Mouse (Mus musculus): ENCODE results near the gene Bcas3.

The Bcas3 gene

DNA sequence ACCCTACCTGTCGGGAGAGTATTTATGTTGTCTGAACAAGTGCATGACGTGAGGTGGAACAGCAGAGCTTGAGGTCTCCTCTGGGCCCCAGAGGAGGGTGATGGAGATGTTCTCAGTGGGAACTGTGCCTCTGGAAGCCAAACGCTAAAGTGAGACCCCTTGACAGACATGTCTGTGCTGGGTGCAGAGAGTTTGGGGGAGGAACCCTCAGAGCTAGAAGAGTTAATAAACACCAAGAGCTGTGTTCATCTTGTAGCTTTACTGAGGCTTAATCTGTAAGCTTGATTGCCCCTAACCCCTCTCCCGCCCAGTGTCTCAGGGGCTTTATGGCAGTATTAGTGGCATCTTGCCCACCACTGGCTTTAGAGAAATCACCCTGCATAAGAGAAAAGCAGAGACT, 304.5 kb downstream of the Bcas3 start:
- in situ Hi-C loops (cut with MseI, MboI): no loop called here

- in situ Hi-C loops (cut with MseI, MboI): no loop called here
Observed at GRCm38 (mm10) chr11:85660304-85660703, 307.3 kb downstream of the Bcas3 start.

DNA sequence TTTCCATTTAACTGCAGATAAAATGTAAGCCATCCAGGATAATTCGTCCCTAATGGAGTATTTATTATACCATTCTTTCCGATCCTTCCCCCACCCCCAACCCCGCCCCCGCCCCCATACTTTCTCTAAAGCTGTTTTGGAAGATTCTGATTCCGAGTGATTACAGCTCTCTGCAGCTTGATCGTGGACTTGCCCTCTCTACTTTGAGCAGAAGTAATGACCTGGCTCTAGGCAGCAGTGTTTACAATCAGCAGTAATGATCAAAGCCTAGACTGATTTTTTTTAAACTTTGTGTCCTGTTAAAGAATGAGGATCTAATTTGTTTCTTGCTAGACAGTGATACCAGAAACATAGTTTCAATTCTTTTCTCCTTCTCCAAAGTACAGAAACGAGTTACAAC, 314.2 kb downstream of the Bcas3 start:
- in situ Hi-C loops (cut with MseI, MboI): no loop called here

DNA sequence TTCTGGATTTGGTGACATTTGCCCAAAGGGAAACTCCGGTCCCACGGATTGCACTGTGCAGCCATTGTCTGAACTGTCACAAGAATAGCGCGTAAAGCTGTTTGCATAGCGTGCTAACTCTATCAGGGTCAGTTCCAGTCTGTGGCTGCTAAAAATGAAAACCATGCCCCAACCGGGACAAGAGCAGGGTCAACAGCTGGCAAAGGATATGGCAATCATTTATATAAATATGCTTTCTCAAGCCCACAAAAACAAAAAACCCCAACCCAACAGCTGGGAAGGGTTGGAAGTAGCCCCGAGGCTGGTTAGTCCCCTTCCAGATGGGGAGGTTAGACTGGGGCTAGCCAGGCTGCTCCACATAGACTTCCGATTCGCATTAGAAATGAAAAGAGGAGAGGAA, 314.8 kb downstream of the Bcas3 start:
- in situ Hi-C loops (cut with MseI, MboI): no loop called here

DNA sequence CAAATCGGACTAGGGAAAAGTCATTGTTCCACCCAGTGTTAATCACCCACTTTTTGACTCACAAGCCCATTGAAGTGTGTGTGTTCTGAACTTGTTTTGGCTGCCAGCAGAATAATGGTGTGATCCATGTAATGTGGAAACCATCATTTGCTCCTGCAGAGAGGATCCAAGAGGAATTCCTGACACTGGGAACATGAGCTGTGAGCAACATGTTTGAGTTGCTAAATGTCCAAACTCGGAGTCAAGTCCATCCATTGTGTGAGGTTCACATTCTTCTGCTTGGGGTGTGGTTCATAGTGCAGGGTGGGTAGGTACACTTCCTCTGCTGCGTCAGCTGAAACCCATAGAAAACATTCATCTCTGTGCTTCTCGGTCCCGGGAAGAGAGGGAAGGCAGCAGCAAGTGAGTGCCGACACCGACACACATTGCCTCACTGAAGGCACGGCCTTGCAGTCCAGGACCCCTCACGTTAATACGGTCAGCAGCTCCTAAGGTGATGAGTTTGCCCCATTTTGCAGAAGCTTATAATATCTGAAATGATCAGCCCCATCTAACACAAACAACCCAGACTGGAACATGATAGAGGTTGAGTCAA, 320.0 kb downstream of the Bcas3 start:
- in situ Hi-C loops (cut with MseI, MboI): no loop called here

GRCm38 (mm10) chr11:85675244-85675643, 322.3 kb downstream of the Bcas3 start:
- in situ Hi-C loops (cut with MseI, MboI): no loop called here

- in situ Hi-C loops (cut with MseI, MboI): no loop called here
Observed at GRCm38 (mm10) chr11:85676357-85677004, 323.5 kb downstream of the Bcas3 start.

GRCm38 (mm10) chr11:85678666-85679065, 325.7 kb downstream of the Bcas3 start:
- in situ Hi-C loops (cut with MseI, MboI): no loop called here

GRCm38 (mm10) chr11:85681580-85682419, 328.8 kb downstream of the Bcas3 start:
- in situ Hi-C loops (cut with MseI, MboI): no loop called here

GRCm38 (mm10) chr11:85684981-85685380, 332.0 kb downstream of the Bcas3 start:
- in situ Hi-C loops (cut with MseI, MboI): no loop called here

DNA sequence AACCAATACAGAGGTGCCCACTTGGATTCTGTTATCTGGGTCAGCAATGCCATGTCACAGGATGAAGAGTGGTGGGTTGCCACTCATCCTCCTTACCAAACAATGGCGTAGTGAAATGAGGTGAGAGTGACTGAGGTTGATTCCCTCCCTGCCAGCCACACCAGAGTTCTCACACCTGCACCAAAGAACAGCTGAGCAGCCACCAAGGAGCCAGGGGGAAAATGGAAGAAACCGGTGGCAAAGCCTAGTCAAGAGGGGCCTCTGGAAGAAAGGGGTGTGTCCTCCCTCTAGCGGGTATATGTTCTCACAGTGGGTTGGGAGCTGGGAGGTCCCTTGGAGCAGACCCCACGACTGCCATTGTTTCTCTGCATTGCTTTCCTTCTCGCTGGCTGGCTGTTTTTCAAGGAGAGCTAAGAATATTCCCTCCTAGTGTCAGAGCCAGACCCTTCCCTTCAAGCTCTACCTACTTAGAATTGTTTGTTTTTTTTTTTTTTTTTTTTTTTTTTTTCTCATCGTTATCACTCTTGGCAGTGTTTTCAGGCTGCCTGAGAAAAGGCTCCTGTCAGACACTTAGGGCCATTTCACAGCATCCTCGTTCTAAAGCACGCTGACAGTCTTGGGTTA, 335.0 kb downstream of the Bcas3 start:
- in situ Hi-C loops (cut with MseI, MboI): no loop called here

GRCm38 (mm10) chr11:85688440-85688838, 335.5 kb downstream of the Bcas3 start:
- in situ Hi-C loops (cut with MseI, MboI): no loop called here

DNA sequence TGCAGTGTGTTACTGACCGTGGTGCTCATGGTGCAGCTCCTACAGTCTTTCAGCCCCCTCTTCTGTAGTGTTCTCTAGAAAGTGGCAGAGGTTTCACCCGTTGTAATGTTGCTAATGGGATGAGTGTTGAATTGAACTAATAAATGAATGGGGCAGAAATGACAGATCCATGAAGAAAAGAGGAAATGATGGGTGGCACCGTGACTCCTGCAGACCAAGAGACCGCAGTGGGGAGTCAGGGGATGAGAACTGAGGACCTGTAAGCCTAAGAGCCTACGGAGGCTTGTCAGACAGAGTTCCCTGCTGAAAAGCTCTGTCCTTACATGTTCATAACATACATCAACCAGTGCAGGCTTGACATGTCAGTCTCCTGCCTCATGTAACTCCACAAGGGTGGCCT, 336.3 kb downstream of the Bcas3 start:
- in situ Hi-C loops (cut with MseI, MboI): no loop called here

DNA sequence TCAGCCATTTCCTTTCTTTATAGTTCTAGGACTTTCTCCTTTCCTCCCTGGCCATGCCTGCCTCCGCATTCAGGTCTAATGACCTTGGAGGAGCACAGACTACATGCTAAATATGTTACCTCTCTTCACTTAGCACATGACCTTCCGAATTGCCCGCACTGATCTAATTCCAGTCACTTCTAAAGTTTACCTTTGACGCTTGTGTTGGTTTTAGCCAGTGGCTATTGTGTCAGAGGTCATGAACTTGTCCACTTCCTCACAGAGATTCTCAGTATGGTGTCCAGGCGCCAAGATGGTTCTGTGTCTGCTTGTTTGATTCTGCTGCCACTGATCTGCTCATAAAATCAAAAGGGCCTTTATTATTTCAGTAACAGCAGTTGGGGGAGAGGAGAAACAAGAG, 338.3 kb downstream of the Bcas3 start:
- in situ Hi-C loops (cut with MseI, MboI): no loop called here

- in situ Hi-C loops (cut with MseI, MboI): no loop called here
Observed at GRCm38 (mm10) chr11:85695614-85696263, 342.8 kb downstream of the Bcas3 start.

- in situ Hi-C loops (cut with MseI, MboI): no loop called here
Observed at GRCm38 (mm10) chr11:85696491-85697398, 343.8 kb downstream of the Bcas3 start.

DNA sequence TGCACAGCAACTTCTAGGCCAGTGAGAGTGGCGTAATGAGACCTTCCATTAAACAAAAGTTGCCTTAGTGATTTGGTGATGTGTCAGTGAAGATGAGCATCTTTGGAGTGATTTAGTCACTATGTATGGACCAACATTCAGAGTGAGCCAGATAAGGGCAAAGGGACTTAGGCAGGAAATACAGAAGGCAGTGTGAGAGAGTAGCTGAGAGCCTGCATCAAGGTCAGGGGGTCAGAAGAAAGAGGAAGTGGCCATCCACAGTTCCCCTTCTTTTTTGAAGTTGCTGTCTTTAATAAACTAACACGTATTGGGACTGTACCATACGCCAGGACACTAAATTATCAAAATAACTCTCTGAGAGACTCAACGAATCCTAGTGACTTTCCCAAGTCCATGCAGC, 344.5 kb downstream of the Bcas3 start:
- in situ Hi-C loops (cut with MseI, MboI): no loop called here

DNA sequence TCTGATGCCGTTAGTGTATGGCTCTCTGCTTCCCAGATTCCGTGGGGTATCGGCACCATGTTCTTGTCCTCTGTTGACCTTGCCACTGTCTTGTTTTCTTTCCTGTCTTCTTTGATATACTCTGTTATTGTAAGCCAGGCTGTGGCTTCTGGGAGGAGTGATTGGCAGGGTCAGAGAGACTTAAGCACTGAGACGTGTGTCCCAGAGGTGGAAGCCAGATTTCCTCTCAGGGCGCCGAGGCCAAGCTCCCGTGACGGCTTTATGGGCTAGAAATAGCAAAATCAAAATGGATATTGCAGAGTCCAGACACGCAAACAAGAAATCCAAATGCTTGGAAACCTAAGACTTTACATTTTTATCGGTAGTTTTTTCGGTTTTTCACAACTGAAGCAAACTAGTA, 345.3 kb downstream of the Bcas3 start:
- in situ Hi-C loops (cut with MseI, MboI): no loop called here

- in situ Hi-C loops (cut with MseI, MboI): no loop called here
Observed at GRCm38 (mm10) chr11:85704062-85704748, 351.2 kb downstream of the Bcas3 start.

GRCm38 (mm10) chr11:85706630-85707029, 353.7 kb downstream of the Bcas3 start:
- in situ Hi-C loops (cut with MseI, MboI): no loop called here

Data from mouse trophoblast stem cell (cell line).